Mouse (Mus musculus): ENCODE measurements around the gene Olfr974.
"Not testable (repeated sequence)": the region's sequence is repeated elsewhere in the genome, so short reads cannot be mapped to it uniquely, and the experiment has no call there.

Olfr974 gene

GRCm38 (mm10) chr9:39937201-39937600, at the start of gene Olfr974:
Gene Olfr974, plus strand, starts transcription at chr9:39937501.
- DNase-seq, result no peak

GRCm38 (mm10) chr9:39905106-39905505, 32.2 kb upstream of the Olfr974 start:
- DNase-seq, result no peak

GRCm38 (mm10) chr9:39907036-39907435, 30.3 kb upstream of the Olfr974 start, which contains the start of gene Olfr229:
Gene Olfr229, plus strand, starts transcription at chr9:39907336.
- DNase-seq, result no peak

- no peak for DNase-seq
Observed at GRCm38 (mm10) chr9:39909939-39910338, 27.4 kb upstream of the Olfr974 start.

- not testable (repeated sequence) for DNase-seq
Observed at GRCm38 (mm10) chr9:39927975-39928836, 9.1 kb upstream of the Olfr974 start.

GRCm38 (mm10) chr9:39928837-39929236, 8.5 kb upstream of the Olfr974 start:
- DNase-seq, result not testable (repeated sequence)

GRCm38 (mm10) chr9:39951946-39952345, 14.6 kb downstream of the Olfr974 start, which contains the start of gene Olfr975:
Gene Olfr975, minus strand, starts transcription at chr9:39952046.
- DNase-seq, result no peak

GRCm38 (mm10) chr9:39961033-39961432, 23.7 kb downstream of the Olfr974 start, which contains the start of gene Olfr976:
Gene Olfr976, minus strand, starts transcription at chr9:39961133.
- not testable (repeated sequence) for DNase-seq

GRCm38 (mm10) chr9:39976581-39977145, 39.4 kb downstream of the Olfr974 start:
- not testable (repeated sequence) for DNase-seq

- no peak for DNase-seq
Observed at GRCm38 (mm10) chr9:39991813-39992212, 54.5 kb downstream of the Olfr974 start, which contains the start of gene Olfr978. Gene Olfr978, plus strand, starts transcription at chr9:39992113.

Data from thymus, postnatal 14 days (tissue).